Mouse (Mus musculus): ENCODE measurements at regions not wholly inside any gene's neighbourhood (a gene's known extent, or its start where the extent isn't known, plus 50 kb on each side); places are given as distances from the start of the nearest gene placed in this dataset.

DNA sequence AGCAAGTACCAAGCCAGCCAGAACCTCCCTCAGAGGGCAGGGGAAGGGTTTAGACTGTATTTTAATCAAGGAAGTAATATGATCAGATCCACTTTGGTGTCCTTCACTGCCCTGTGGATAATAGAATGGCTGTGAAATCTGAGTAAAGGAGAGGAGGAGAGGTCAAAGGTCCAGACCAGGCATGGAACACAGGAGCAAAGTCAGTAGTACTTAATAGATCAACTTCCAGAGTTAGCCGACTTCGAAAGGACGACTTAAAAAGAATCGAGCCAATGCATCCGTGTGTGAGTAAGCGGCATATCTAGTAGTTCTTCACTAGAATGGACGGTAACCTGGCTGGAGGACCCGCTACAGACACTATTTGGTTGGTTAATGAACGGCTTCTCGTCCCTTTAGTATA lies 103.8 kb upstream of the Gm15217 start:
- no peak for TF ChIP-seq POLR2AphosphoS2 (IDR thresholded peaks at IDR 0.05; ENCODE audit: insufficient read length, low read depth)
- no peak for TF ChIP-seq POLR2A (IDR thresholded peaks at IDR 0.05; ENCODE audit: insufficient read length, low read depth)
- no peak for TF ChIP-seq MYOG (IDR thresholded peaks at IDR 0.05; ENCODE audit: control insufficient read depth in 1 of 3, insufficient read depth in 1 of 3, insufficient read length in 2 of 3, low read depth in 2 of 3)
- TF ChIP-seq CEBPB (IDR thresholded peaks at IDR 0.05; ENCODE audit: insufficient read depth, poor library complexity, severe bottlenecking) = no peak
- TF ChIP-seq E2F4 (IDR thresholded peaks at IDR 0.05; ENCODE audit: insufficient read depth) = no peak
- TF ChIP-seq USF1 (IDR thresholded peaks at IDR 0.05; ENCODE audit: low read depth) = no peak
- no peak for TF ChIP-seq MAX (IDR thresholded peaks at IDR 0.05; ENCODE audit: low read depth)
- TF ChIP-seq SRF (IDR thresholded peaks at IDR 0.05; ENCODE audit: control insufficient read depth, insufficient read length, low read depth) = no peak
- no peak for TF ChIP-seq TCF3 (IDR thresholded peaks at IDR 0.05; ENCODE audit: insufficient read length, low read depth)

All from myocyte (in vitro differentiated cells).